Mouse (Mus musculus): Measurements from ENCODE around the gene H2-DMb2.

Gene H2-DMb2

GRCm38 (mm10) chr17:34179913-34180859, 37.1 kb downstream of the H2-DMb2 start:
- DNase-seq (ENCODE audit: low spot score in 2 of 2): no peak

GRCm38 (mm10) chr17:34183564-34184219, 40.6 kb downstream of the H2-DMb2 start:
- DNase-seq (ENCODE audit: low spot score in 2 of 2): no peak

- no peak for DNase-seq (ENCODE audit: low spot score in 2 of 2)
Observed at GRCm38 (mm10) chr17:34185526-34185925, 42.4 kb downstream of the H2-DMb2 start.

GRCm38 (mm10) chr17:34186885-34187260, 43.8 kb downstream of the H2-DMb2 start:
- DNase-seq (ENCODE audit: low spot score in 2 of 2): no peak

- DNase-seq (ENCODE audit: low spot score in 2 of 2): peak; percentile 93 to 96
Observed at GRCm38 (mm10) chr17:34187261-34187916, 44.3 kb downstream of the H2-DMb2 start, which contains the start of the genes Tap1 and Psmb9. TSS of gene Tap1 (plus strand) at chr17:34187553. TSS of gene Psmb9 (minus strand) at chr17:34187764.

- no peak for DNase-seq (ENCODE audit: low spot score in 2 of 2)
Observed at GRCm38 (mm10) chr17:34188010-34188409, 44.9 kb downstream of the H2-DMb2 start.

GRCm38 (mm10) chr17:34188986-34189385, 45.9 kb downstream of the H2-DMb2 start:
- no peak for DNase-seq (ENCODE audit: low spot score in 2 of 2)

GRCm38 (mm10) chr17:34192852-34193251, 49.7 kb downstream of the H2-DMb2 start:
- no peak for DNase-seq (ENCODE audit: low spot score in 2 of 2)

- no peak for DNase-seq (ENCODE audit: low spot score in 2 of 2)
Observed at GRCm38 (mm10) chr17:34193468-34193867, 50.4 kb downstream of the H2-DMb2 start.

- DNase-seq (ENCODE audit: low spot score in 2 of 2): no peak
Observed at GRCm38 (mm10) chr17:34194723-34195122, 51.6 kb downstream of the H2-DMb2 start.

- no peak for DNase-seq (ENCODE audit: low spot score in 2 of 2)
Observed at GRCm38 (mm10) chr17:34196491-34196890, 53.4 kb downstream of the H2-DMb2 start.

- DNase-seq (ENCODE audit: low spot score in 2 of 2): peak in 1 of 2 experiments; percentile 77
Observed at GRCm38 (mm10) chr17:34196941-34197894, 54.1 kb downstream of the H2-DMb2 start, which contains the start of gene Psmb8. TSS of gene Psmb8 (plus strand) at chr17:34197721.

GRCm38 (mm10) chr17:34197904-34198520, 54.9 kb downstream of the H2-DMb2 start:
- no peak for DNase-seq (ENCODE audit: low spot score in 2 of 2)

- DNase-seq (ENCODE audit: low spot score in 2 of 2): no peak
Observed at GRCm38 (mm10) chr17:34198521-34198912, 55.4 kb downstream of the H2-DMb2 start.

GRCm38 (mm10) chr17:34199050-34199619, 56.0 kb downstream of the H2-DMb2 start:
- DNase-seq (ENCODE audit: low spot score in 2 of 2): no peak

GRCm38 (mm10) chr17:34200047-34200446, 56.9 kb downstream of the H2-DMb2 start:
- no peak for DNase-seq (ENCODE audit: low spot score in 2 of 2)

GRCm38 (mm10) chr17:34200772-34201505, 57.8 kb downstream of the H2-DMb2 start:
- DNase-seq (ENCODE audit: low spot score in 2 of 2): no peak

All from cerebellum, postnatal 4 days (tissue).